Mouse (Mus musculus) brown adipose tissue, adult 24 weeks (tissue): ENCODE measurements at regions not wholly inside any gene's neighbourhood (a gene's known extent, or its start where the extent isn't known, plus 50 kb on each side); places are given as distances from the start of the nearest gene placed in this dataset.

Source experiments
- H3K27ac ChIP-seq: fragments of 200-500 bp; replicated peaks from 2 replicates; pipeline ENCODE4 v1.5.1; 2012; ENCODE audit warnings: low read depth, mild to moderate bottlenecking, low read length
- H3K4me1 ChIP-seq: fragments of 200-500 bp; 2 replicates; pipeline ENCODE4 v1.6.1; 2012; ENCODE audit warnings: low read length, mixed read lengths; ENCODE audit not compliant: control insufficient read depth, insufficient read depth, insufficient read length
- H3K4me3 ChIP-seq: fragments of 200-500 bp; 2 replicates; pipeline ENCODE4 v1.5.1; 2012; ENCODE audit warnings: low read depth, mild to moderate bottlenecking, low read length, moderate library complexity; ENCODE audit not compliant: insufficient read depth

DNA sequence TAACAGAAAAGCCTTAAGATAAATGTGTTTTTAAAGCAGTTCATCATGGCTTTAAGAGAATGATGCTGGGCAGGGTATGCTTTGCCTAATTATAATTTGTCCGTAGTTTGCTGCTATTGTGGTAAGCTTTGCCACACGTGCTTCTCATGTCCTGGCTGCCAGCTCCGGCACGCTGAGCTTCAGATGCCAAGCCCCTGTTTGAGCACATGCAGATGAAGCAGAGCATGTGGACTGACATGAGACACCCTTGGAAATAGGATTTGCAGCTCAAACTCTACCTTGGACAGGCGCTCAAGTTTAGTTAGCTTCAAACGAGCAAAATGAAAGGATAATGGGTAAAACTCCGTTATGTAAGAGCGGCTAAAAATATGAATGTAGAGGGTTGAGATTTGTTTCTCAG lies 123.1 kb downstream of the Plk2 start:
- Histone ChIP-seq H3K4me1 (no peaks in the 10 kb centered on the region), H3K4me3 (no peak overlapping the region), H3K27ac (no peak overlapping the region)

GRCm38 (mm10) chr13:110522974-110523373 lies 128.1 kb downstream of the Plk2 start:
- H3K4me1 ChIP-seq = no peaks in the 10 kb centered on the region

DNA sequence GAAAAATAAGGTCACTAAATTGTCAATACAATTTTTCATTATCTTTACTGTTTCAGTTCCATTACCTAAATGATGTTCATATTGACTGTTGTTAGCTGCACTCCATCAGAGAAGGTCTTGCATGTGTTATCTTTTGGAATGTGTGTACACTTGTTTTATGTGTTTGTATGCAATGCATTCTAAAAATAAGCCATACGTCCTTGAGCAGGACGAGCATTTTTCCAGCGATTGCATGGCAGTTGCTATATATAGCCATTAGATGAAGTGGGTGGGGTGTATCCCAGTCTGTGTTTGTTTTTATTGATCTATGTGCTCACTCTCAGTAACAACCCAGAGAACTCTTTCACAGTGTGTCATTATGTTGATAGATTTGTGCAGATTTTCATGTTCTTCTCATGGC lies 132.8 kb downstream of the Plk2 start:
- H3K4me1 ChIP-seq = peaks cover 2% of the 10 kb centered on the region; the same call in 1 of the 2 replicates
- no peak overlapping the region for H3K27ac ChIP-seq
- H3K4me3 ChIP-seq = no peak overlapping the region

More at GRCm38 (mm10) chr13:110522974-110523373, 128.1 kb downstream of the Plk2 start:
- Histone ChIP-seq H3K4me3 (no peak overlapping the region), H3K27ac (no peak overlapping the region)

DNA sequence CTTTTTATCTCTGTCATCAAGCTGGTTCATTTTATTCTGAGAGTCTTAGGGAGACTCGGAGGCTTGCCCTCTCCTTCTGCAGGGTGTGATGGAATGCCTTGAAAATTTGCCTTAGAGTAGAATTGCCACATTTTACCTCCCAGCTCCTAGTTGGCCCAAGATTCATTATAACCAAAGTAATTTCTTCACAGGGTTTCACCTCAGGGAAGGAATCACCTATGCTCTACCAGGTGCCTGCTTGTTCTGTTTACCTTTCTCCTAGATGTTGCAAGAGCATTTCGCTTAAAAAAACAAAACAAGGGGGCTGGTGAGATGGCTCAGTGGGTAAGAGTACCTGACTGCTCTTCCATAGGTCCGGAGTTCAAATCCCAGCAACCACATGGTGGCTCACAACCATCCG lies 134.8 kb downstream of the Plk2 start:
- no peak overlapping the region for H3K27ac ChIP-seq
- no peak overlapping the region for H3K4me3 ChIP-seq
- peaks cover 2% of the 10 kb centered on the region; the same call in 1 of the 2 replicates for H3K4me1 ChIP-seq

- Histone ChIP-seq H3K4me3 (no peak overlapping the region), H3K27ac (peak overlapping the region; percentile 18), H3K4me1 (peaks cover 2% of the 10 kb centered on the region; the same call in 1 of the 2 replicates)
These were observed 139.5 kb downstream of the Plk2 start for GRCm38 (mm10) chr13:110534320-110534764.

DNA sequence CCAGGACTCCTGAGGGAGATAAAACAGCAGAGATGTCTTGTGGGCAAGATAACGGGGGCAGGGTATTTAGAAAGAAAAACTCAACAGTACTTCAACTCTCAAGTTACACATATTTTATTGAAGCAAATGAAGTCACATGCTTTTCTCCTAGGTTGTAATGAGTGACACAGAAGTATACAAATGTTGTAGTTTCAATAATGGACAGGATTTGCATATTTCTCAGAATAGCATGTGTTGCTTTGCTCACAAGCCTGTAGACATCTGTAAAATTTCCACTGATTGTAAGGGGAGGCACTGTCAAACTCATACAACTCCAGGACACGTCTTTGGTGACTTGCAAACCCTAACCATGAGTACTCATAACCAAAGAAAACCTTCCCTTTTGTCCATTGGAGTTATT lies 140.9 kb downstream of the Plk2 start:
- Histone ChIP-seq H3K4me3 (no peak overlapping the region), H3K4me1 (no peaks in the 10 kb centered on the region; the same call in 1 of the 2 replicates), H3K27ac (no peak overlapping the region)

DNA sequence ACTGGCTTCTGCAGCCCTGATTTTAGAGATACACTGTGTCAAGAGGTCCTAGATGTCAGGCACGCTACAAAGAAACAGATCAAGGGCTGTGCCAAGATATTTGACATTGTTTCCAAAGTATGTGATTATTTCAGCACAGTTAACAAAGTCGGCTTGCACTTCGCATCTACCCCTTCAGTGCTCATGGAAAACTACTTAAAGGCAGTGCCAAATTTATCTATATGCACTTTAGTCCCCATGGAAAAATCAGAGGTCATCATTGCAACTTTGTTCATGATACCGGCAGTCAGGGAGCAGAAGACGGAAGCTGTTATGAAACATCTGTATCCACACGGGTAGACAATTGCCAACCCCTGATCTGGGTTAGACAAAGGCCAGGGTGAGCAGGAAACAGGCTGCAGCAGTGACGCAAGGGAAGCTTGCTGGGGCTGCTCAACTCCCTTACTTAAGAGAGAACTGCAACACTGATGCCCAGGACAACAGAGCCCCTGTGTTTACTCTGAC lies 143.2 kb downstream of the Plk2 start:
- Histone ChIP-seq H3K27ac (peak overlapping the region; percentile 18; the same call in 1 of the 2 replicates), H3K4me1 (no peaks in the 10 kb centered on the region; the same call in 1 of the 2 replicates), H3K4me3 (no peak overlapping the region)

GRCm38 (mm10) chr13:110540543-110541265 lies 145.9 kb downstream of the Plk2 start:
- no peak overlapping the region for H3K27ac ChIP-seq
- H3K4me3 ChIP-seq = no peak overlapping the region
- peaks cover 5% of the 10 kb centered on the region; the same call in 1 of the 2 replicates for H3K4me1 ChIP-seq

DNA sequence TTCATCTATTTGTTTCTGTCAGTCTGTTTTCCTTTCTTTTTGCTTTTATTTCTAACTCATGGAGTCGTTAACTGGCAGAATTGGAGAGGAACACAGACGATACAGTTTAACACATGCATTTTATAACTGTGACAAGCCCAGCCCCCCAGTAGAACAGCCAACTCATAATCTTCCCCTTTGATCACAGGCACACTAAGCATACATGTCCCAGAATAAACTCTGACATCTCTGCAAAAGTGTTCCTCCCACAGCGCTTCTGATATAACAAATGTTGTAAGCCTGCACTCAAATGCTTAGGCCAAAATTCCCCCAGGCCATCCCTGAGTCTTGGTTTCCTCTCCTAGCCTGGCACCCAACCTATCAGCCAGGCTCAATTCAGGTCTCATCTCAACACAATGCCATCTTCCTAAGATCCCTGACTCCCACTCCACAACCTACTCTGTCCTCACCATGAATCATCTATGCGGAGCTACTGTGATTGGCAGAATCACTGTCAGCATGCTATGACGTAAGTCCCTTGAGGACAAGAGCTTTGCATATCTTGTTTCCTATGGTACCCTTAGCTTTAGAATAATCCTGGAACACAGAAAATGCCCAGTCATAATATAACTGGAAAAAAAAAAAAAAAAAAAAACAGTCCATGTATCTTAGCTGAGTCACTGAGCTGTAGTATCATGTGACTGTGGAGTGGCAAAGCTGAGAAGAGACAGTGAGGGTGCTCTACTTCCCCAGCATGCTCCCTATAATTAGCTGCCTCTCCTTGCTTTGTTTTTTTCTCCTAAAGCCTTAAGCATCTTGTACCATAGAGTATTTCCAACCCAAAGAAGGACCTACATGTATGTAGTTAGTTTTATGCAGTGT lies 146.7 kb downstream of the Plk2 start:
- H3K27ac ChIP-seq = no peak overlapping the region
- H3K4me3 ChIP-seq = no peak overlapping the region
- peaks cover 10% of the 10 kb centered on the region for H3K4me1 ChIP-seq

- Histone ChIP-seq H3K4me1 (peaks cover 10% of the 10 kb centered on the region), H3K27ac (no peak overlapping the region), H3K4me3 (no peak overlapping the region)
These were observed 147.6 kb downstream of the Plk2 start for GRCm38 (mm10) chr13:110542303-110543065.

- Histone ChIP-seq H3K4me3 (no peak overlapping the region), H3K4me1 (peaks cover 10% of the 10 kb centered on the region), H3K27ac (peak overlapping the region; percentile 62)
These were observed 150.6 kb downstream of the Plk2 start for GRCm38 (mm10) chr13:110545454-110545853.

DNA sequence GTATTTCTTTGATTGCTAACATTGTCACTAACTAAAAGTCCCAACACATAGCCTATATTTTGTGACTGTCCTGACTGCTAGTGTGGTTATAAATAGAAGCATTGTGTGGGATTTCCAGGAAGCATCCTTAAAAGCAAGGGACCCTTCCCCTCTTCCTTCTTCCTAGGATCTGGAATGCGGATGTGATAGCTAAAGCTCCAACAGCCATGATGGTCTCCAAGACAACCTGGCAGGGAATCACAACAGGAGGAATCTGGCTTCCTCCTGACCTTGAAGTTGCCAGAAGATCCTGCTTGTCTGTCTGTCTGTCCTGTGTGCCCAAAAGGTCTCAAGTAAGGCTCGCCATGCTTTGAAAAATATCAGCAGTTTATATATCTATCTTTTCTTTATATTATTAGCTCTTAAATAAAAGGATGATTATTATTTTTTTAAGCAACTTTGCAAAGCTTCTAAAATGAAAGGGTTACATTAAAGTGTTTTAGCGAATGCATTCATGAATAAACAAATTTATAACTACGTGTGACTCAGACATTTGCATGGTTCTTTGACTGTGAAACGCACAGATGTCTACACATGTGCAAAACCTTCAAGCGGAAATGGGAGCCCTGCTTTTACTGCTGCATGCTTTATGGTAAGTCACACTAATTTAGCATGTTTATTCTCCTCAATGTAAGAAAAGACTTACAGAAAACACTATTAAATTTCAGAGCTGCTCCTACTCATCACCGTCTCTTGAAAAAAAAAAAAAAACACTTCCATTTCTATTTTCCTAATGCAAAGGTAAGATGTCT lies 160.9 kb downstream of the Plk2 start:
- H3K4me3 ChIP-seq = no peak overlapping the region
- H3K4me1 ChIP-seq = peaks cover 20% of the 10 kb centered on the region
- peak overlapping the region; percentile 91 for H3K27ac ChIP-seq

- peaks cover 20% of the 10 kb centered on the region for H3K4me1 ChIP-seq
- peak overlapping the region; percentile 72 for H3K27ac ChIP-seq
- H3K4me3 ChIP-seq = no peak overlapping the region
These were observed 161.7 kb downstream of the Plk2 start for GRCm38 (mm10) chr13:110556355-110557095.
